Mouse (Mus musculus): ENCODE results near the gene Fgfr2.

DNA sequence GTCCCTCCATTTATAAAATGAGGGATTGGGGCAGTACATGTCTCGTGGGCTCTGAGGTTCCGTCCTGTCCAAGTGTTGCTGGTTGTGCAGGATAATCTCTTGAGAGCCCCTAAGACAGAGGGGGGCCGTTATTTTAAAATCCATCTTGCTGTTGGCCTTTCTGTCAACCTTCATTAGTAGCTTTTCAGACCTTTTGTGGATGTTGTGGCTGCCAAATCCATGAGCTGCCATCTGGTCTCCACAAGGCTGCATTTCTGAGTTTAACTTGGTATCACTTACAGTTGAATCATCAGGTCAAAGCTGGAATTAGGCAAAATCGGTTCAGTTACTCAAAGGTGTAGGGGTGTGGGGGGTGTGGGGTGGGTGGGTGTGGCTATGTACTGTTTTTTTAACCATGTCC lies 2569.8 kb downstream of the Fgfr2 start:
- TF ChIP-seq MYOD1 (IDR thresholded peaks at IDR 0.05; ENCODE audit: control insufficient read depth, insufficient read length, low read depth) (no peak), CTCF (IDR thresholded peaks at IDR 0.05; ENCODE audit: control insufficient read depth, insufficient read depth, insufficient read length) (no peak)
